Mouse (Mus musculus) MEL (cell line): ENCODE data around the gene Ltbp3.

Experiments used
- CHD1 ChIP-seq: IDR thresholded peaks from 2 replicates; pipeline ENCODE4 v1.6.1; 2012; ENCODE audit warnings: low read depth, mild to moderate bottlenecking, inconsistent platforms, low read length, improper control_type of control experiment
- CHD2 ChIP-seq: IDR thresholded peaks from 2 replicates; pipeline ENCODE4 v1.6.1; 2011; ENCODE audit warnings: low read length, improper control_type of control experiment
- CTCF ChIP-seq, 3 experiments: IDR thresholded peaks in 2 of 3; conservative IDR thresholded peaks in 1 of 3; 2 replicates each; pipeline ENCODE4 v1.5.1; 2011 to 2012; ENCODE audit warnings: low read length in 3 of 3, low read depth in 2 of 3, mild to moderate bottlenecking in 2 of 3, improper control_type of control experiment in 1 of 3, inconsistent platforms in 1 of 3, mixed read lengths in 1 of 3, moderate library complexity in 1 of 3; ENCODE audit not compliant: control insufficient read depth in 1 of 3, insufficient read depth in 1 of 3, poor library complexity in 1 of 3, severe bottlenecking in 1 of 3
- ELF1 ChIP-seq: IDR thresholded peaks from 2 replicates; pipeline ENCODE4 v1.6.1; 2014; ENCODE audit warnings: low read depth, mild to moderate bottlenecking, inconsistent platforms, low read length, improper control_type of control experiment, moderate library complexity
- EP300 ChIP-seq, 2 experiments: IDR thresholded peaks; 2 replicates each; pipeline ENCODE4 v1.6.1; 2011; ENCODE audit warnings: improper control_type of control experiment in 2 of 2, low read length in 2 of 2, low read depth in 1 of 2, mild to moderate bottlenecking in 1 of 2
- ETS1 ChIP-seq: IDR thresholded peaks from 2 replicates; pipeline ENCODE4 v1.6.1; 2012; ENCODE audit warnings: low read depth, mild to moderate bottlenecking, inconsistent platforms, low read length, improper control_type of control experiment, moderate library complexity
- GATA1 ChIP-seq: IDR thresholded peaks from 2 replicates; pipeline ENCODE4 v1.6.1; 2011; ENCODE audit warnings: low read depth, low read length, improper control_type of control experiment
- MAX ChIP-seq: IDR thresholded peaks from 2 replicates; pipeline ENCODE4 v1.6.1; 2011; ENCODE audit warnings: low read length, improper control_type of control experiment
- POLR2A ChIP-seq, 2 experiments: IDR thresholded peaks; 2 replicates each; pipeline ENCODE4 v1.6.1; 2011 to 2012; ENCODE audit warnings: low read length in 2 of 2, mild to moderate bottlenecking in 2 of 2, control low read depth in 1 of 2, improper control_type of control experiment in 1 of 2, low read depth in 1 of 2, moderate library complexity in 1 of 2; ENCODE audit not compliant: control insufficient read depth in 1 of 2, insufficient read depth in 1 of 2, poor library complexity in 1 of 2
- SMC3 ChIP-seq: IDR thresholded peaks from 2 replicates; pipeline ENCODE4 v1.6.1; 2011; ENCODE audit warnings: low read depth, low read length, improper control_type of control experiment
- TCF12 ChIP-seq: IDR thresholded peaks from 2 replicates; pipeline ENCODE4 v1.6.1; 2014; ENCODE audit warnings: low read depth, mild to moderate bottlenecking, inconsistent platforms, low read length, improper control_type of control experiment, moderate library complexity
- USF2 ChIP-seq, 2 experiments: IDR thresholded peaks; 2 replicates each; pipeline ENCODE4 v1.6.1; 2011 to 2012; ENCODE audit warnings: improper control_type of control experiment in 2 of 2, low read length in 2 of 2, borderline replicate concordance in 1 of 2, inconsistent platforms in 1 of 2, low read depth in 1 of 2, mild to moderate bottlenecking in 1 of 2; ENCODE audit not compliant: insufficient read depth in 1 of 2
- ZC3H11A ChIP-seq: IDR thresholded peaks from 2 replicates; pipeline ENCODE4 v1.6.1; 2012; ENCODE audit warnings: low read depth, mild to moderate bottlenecking, inconsistent platforms, low read length, improper control_type of control experiment
- ZNF384 ChIP-seq: IDR thresholded peaks from 2 replicates; pipeline ENCODE4 v1.6.1; 2012; ENCODE audit warnings: low read depth, mild to moderate bottlenecking, inconsistent platforms, low read length, improper control_type of control experiment

GRCm38 (mm10) chr19:5789066-5789465, 48.4 kb downstream of the Ltbp3 start:
- TF ChIP-seq SMC3 (no peak), EP300 (IDR thresholded peaks at IDR 0.05; ENCODE audit: low read depth in 1 of 2, low read length in 2 of 2) (no peak), ZNF384 (no peak), POLR2A (IDR thresholded peaks at IDR 0.05; ENCODE audit: control insufficient read depth in 1 of 2, insufficient read depth in 1 of 2, low read depth in 1 of 2, low read length in 2 of 2, poor library complexity in 1 of 2) (no peak), USF2 (IDR thresholded peaks at IDR 0.05; ENCODE audit: borderline replicate concordance in 1 of 2, insufficient read depth in 1 of 2, low read depth in 1 of 2, low read length in 2 of 2) (no peak), CTCF (IDR thresholded peaks at IDR 0.05 in 2 of 3, conservative IDR thresholded peaks at IDR 0.05 in 1 of 3; ENCODE audit: control insufficient read depth in 1 of 3, insufficient read depth in 1 of 3, low read depth in 2 of 3, low read length in 3 of 3, poor library complexity in 1 of 3, severe bottlenecking in 1 of 3) (no peak), ETS1 (no peak), ZC3H11A (no peak), TCF12 (no peak), GATA1 (no peak), CHD2 (no peak), ELF1 (no peak), CHD1 (no peak), MAX (no peak)
